Mouse (Mus musculus) liver, adult 2 months (tissue): ENCODE measurements around the gene Clic1.

Experiments
- CTCF ChIP-seq: fragments of 200-500 bp; IDR thresholded peaks from 2 replicates; pipeline ENCODE4 v1.5.1; 2011; ENCODE audit warnings: low read depth, low read length, control low read depth
- POLR2A ChIP-seq: fragments of 200-500 bp; IDR thresholded peaks from 2 replicates; pipeline ENCODE4 v1.6.1; 2011; ENCODE audit warnings: low read length, control low read depth; ENCODE audit not compliant: insufficient read depth; ENCODE audit errors: extremely low read depth

- TF ChIP-seq CTCF (no peak), POLR2A (0 out of 2 replicates have a peak, but pooled peaks have one; percentile 26)
Measured at GRCm38 (mm10) chr17:35051156-35052086, 1.7 kb downstream of the Clic1 start.
